Mouse (Mus musculus) heart, embryonic 14.5 days (tissue): ENCODE results near the gene Mrgprh. TPM values are rescaled to one million over a fixed set of nuclear protein-coding genes. Genes with fewer than 3 reads are reported as not detected.

Experiments used
- ATAC-seq: fragments of 200-750 bp; cut with Nextera tagmentation; 2 replicates; pipeline ENCODE4 v1.8.0; 2017; ENCODE audit warnings: low read depth, moderate TSS enrichment; ENCODE audit not compliant: insufficient number of reproducible peaks, insufficient read depth, low FRiP score
- H3K27ac ChIP-seq, 2 experiments: fragments of 200-500 bp in 1 of 2; fragments of 300-500 bp in 1 of 2; sonication (generic) in 1 of 2; replicated peaks in 1 of 2; 2 replicates each; pipeline ENCODE4 v1.5.1; 2012 to 2014; ENCODE audit warnings: low read depth in 2 of 2, low read length in 2 of 2, control low read depth in 1 of 2, mild to moderate bottlenecking in 1 of 2, mixed read lengths in 1 of 2; ENCODE audit not compliant: control insufficient read depth in 1 of 2, insufficient read depth in 1 of 2
- H3K27me3 ChIP-seq: fragments of 300-500 bp; sonication (generic); 2 replicates; pipeline ENCODE4 v1.6.1; 2014; ENCODE audit warnings: mild to moderate bottlenecking, low read length, control low read depth; ENCODE audit not compliant: control insufficient read depth, insufficient read depth
- H3K36me3 ChIP-seq: fragments of 300-500 bp; sonication (generic); 2 replicates; pipeline ENCODE4 v1.6.1; 2014; ENCODE audit warnings: mild to moderate bottlenecking, control low read depth, low read length, mixed read lengths; ENCODE audit not compliant: control insufficient read depth, insufficient read depth
- H3K4me1 ChIP-seq, 2 experiments: fragments of 200-500 bp in 1 of 2; fragments of 300-500 bp in 1 of 2; sonication (generic) in 1 of 2; 2 replicates each; pipeline ENCODE4 v1.6.1; 2012 to 2014; ENCODE audit warnings: low read length in 2 of 2, control low read depth in 1 of 2, mixed read lengths in 1 of 2; ENCODE audit not compliant: control insufficient read depth in 2 of 2, insufficient read depth in 2 of 2
- H3K4me2 ChIP-seq: fragments of 300-500 bp; sonication (generic); 2 replicates; pipeline ENCODE4 v1.6.1; 2014; ENCODE audit warnings: mild to moderate bottlenecking, low read length
- H3K4me3 ChIP-seq, 2 experiments: fragments of 200-500 bp in 1 of 2; fragments of 300-500 bp in 1 of 2; sonication (generic) in 1 of 2; 2 replicates each; pipeline ENCODE4 v1.5.1; 2012 to 2014; ENCODE audit warnings: low read length in 2 of 2, mild to moderate bottlenecking in 2 of 2, control low read depth in 1 of 2, low read depth in 1 of 2, moderate library complexity in 1 of 2; ENCODE audit not compliant: control insufficient read depth in 1 of 2, insufficient read depth in 1 of 2
- H3K9ac ChIP-seq: fragments of 300-500 bp; sonication (generic); 2 replicates; pipeline ENCODE4 v1.6.1; 2014; ENCODE audit warnings: mild to moderate bottlenecking, low read length
- H3K9me3 ChIP-seq: fragments of 300-500 bp; sonication (generic); 2 replicates; pipeline ENCODE4 v1.6.1; 2016; ENCODE audit warnings: low read length, control low read depth; ENCODE audit not compliant: control insufficient read depth
- WGBS: fragments of 180-500 bp; shearing (Covaris S2); extraction: QIAGEN DNeasy Blood & Tissue Kit; methylation state at CpG from one replicate; pipeline ENCODE4 v1.1.7; 2014; 5-methylcytosine and 5-hydroxymethylcytosine counted together
- polyA plus RNA-seq: library from polyadenylated mRNA; unstranded; fragments of >200 nt; fragmentation: Nextera tagmentation; extraction: Ambion mirVana; gene quantifications from 2 replicates; pipeline ENCODE4 v1.2.1, GENCODE M21; 2014

Gene Mrgprh
- polyA plus RNA-seq, 1 experiment from 2014 or later, result 0.09 TPM

GRCm38 (mm10) chr17:12839475-12840267 lies 36.2 kb upstream of the Mrgprh start:
- Histone ChIP-seq H3K4me3 (no peak overlapping the region), H3K27ac (no peak overlapping the region)
- no peak for ATAC-seq

GRCm38 (mm10) chr17:12843826-12844225 lies 32.0 kb upstream of the Mrgprh start:
- Histone ChIP-seq H3K9ac (no peak overlapping the region), H3K27me3 (no peaks in the 10 kb centered on the region), H3K36me3 (no peaks in the 10 kb centered on the region), H3K27ac (no peak overlapping the region), H3K4me3 (no peak overlapping the region), H3K4me1 (no peaks in the 10 kb centered on the region; a peak in 1 of 4 replicates), H3K4me2 (no peak overlapping the region), H3K9me3 (no peaks in the 10 kb centered on the region)
- ATAC-seq, result no peak
- 83% methylated on average over 6 of the region's 6 CpGs for WGBS

More at GRCm38 (mm10) chr17:12839475-12840267, 36.2 kb upstream of the Mrgprh start:
- H3K9ac ChIP-seq, result no peak overlapping the region
- H3K4me1 ChIP-seq, result no peaks in the 10 kb centered on the region; a peak in 1 of 4 replicates
- H3K4me2 ChIP-seq, result no peak overlapping the region
- no peaks in the 10 kb centered on the region for H3K9me3 ChIP-seq
- H3K36me3 ChIP-seq, result no peaks in the 10 kb centered on the region
- 68% methylated on average over 10 of the region's 10 CpGs for WGBS
- H3K27me3 ChIP-seq, result no peaks in the 10 kb centered on the region

- H3K4me2 ChIP-seq, result no peak overlapping the region
- H3K36me3 ChIP-seq, result no peaks in the 10 kb centered on the region
- no peak for ATAC-seq
- WGBS, result 83% methylated on average over 4 of the region's 4 CpGs
- H3K9ac ChIP-seq, result no peak overlapping the region
- no peaks in the 10 kb centered on the region for H3K9me3 ChIP-seq
- H3K4me1 ChIP-seq, result no peaks in the 10 kb centered on the region; a peak in 1 of 4 replicates
- no peak overlapping the region for H3K4me3 ChIP-seq
- H3K27me3 ChIP-seq, result no peaks in the 10 kb centered on the region
- no peak overlapping the region for H3K27ac ChIP-seq
Observed at GRCm38 (mm10) chr17:12844540-12844939, 31.3 kb upstream of the Mrgprh start.

GRCm38 (mm10) chr17:12845862-12846261 lies 30.0 kb upstream of the Mrgprh start:
- no peak overlapping the region for H3K27ac ChIP-seq
- 54% methylated on average over 5 of the region's 5 CpGs for WGBS
- ATAC-seq, result no peak
- no peak overlapping the region for H3K4me2 ChIP-seq
- no peak overlapping the region for H3K4me3 ChIP-seq
- H3K36me3 ChIP-seq, result no peaks in the 10 kb centered on the region
- H3K4me1 ChIP-seq, result no peaks in the 10 kb centered on the region; a peak in 1 of 4 replicates
- H3K9me3 ChIP-seq, result no peaks in the 10 kb centered on the region
- H3K9ac ChIP-seq, result no peak overlapping the region
- no peaks in the 10 kb centered on the region for H3K27me3 ChIP-seq

GRCm38 (mm10) chr17:12846474-12846873 lies 29.4 kb upstream of the Mrgprh start:
- Histone ChIP-seq H3K4me3 (no peak overlapping the region), H3K36me3 (no peaks in the 10 kb centered on the region), H3K4me2 (no peak overlapping the region), H3K4me1 (no peaks in the 10 kb centered on the region; a peak in 1 of 4 replicates), H3K9ac (no peak overlapping the region), H3K27me3 (no peaks in the 10 kb centered on the region), H3K27ac (no peak overlapping the region), H3K9me3 (no peaks in the 10 kb centered on the region)
- 71% methylated on average over 5 of the region's 5 CpGs for WGBS
- ATAC-seq, result no peak

- no peaks in the 10 kb centered on the region; a peak in 1 of 4 replicates for H3K4me1 ChIP-seq
- H3K4me3 ChIP-seq, result no peak overlapping the region
- H3K27me3 ChIP-seq, result no peaks in the 10 kb centered on the region
- H3K4me2 ChIP-seq, result no peak overlapping the region
- 66% methylated on average over 4 of the region's 4 CpGs for WGBS
- no peaks in the 10 kb centered on the region for H3K9me3 ChIP-seq
- no peak overlapping the region for H3K9ac ChIP-seq
- no peak overlapping the region for H3K27ac ChIP-seq
- H3K36me3 ChIP-seq, result no peaks in the 10 kb centered on the region
- no peak for ATAC-seq
Observed at GRCm38 (mm10) chr17:12847736-12848135, 28.1 kb upstream of the Mrgprh start.

GRCm38 (mm10) chr17:12849778-12850382 lies 26.0 kb upstream of the Mrgprh start:
- Histone ChIP-seq H3K27ac (no peak overlapping the region), H3K9ac (no peak overlapping the region), H3K4me1 (no peaks in the 10 kb centered on the region), H3K27me3 (no peaks in the 10 kb centered on the region), H3K9me3 (no peaks in the 10 kb centered on the region), H3K4me3 (no peak overlapping the region), H3K4me2 (no peak overlapping the region), H3K36me3 (no peaks in the 10 kb centered on the region)
- 82% methylated on average over 8 of the region's 8 CpGs for WGBS
- no peak for ATAC-seq
